Mouse (Mus musculus) limb, embryonic 12.5 days (tissue): Measurements from ENCODE around the gene Arhgap9. TPM values are rescaled to one million over a fixed set of nuclear protein-coding genes. Genes with fewer than 3 reads are reported as not detected.

ENCODE experiments used
- ATAC-seq: fragments of 200-750 bp; cut with Nextera tagmentation; 2 replicates; pipeline ENCODE4 v1.8.0; 2017; ENCODE audit warnings: low read depth, moderate TSS enrichment; ENCODE audit not compliant: insufficient number of reproducible peaks, insufficient read depth, low FRiP score, low TSS enrichment
- H3K27ac ChIP-seq: fragments of 300-500 bp; sonication (generic); 2 replicates; pipeline ENCODE4 v1.5.1; 2016; ENCODE audit warnings: mild to moderate bottlenecking, moderate library complexity
- H3K27me3 ChIP-seq: fragments of 300-500 bp; sonication (generic); 2 replicates; pipeline ENCODE4 v1.6.1; 2016; ENCODE audit warnings: mild to moderate bottlenecking, moderate library complexity
- H3K36me3 ChIP-seq: fragments of 300-500 bp; sonication (generic); 2 replicates; pipeline ENCODE4 v1.6.1; 2016; ENCODE audit warnings: mild to moderate bottlenecking, moderate library complexity
- H3K4me1 ChIP-seq: fragments of 300-500 bp; sonication (generic); replicated peaks from 2 replicates; pipeline ENCODE4 v1.6.1; 2016
- H3K4me2 ChIP-seq: fragments of 300-500 bp; sonication (generic); 2 replicates; pipeline ENCODE4 v1.6.1; 2016; ENCODE audit warnings: mild to moderate bottlenecking, moderate library complexity
- H3K4me3 ChIP-seq: fragments of 300-500 bp; sonication (generic); replicated peaks from 2 replicates; pipeline ENCODE4 v1.5.1; 2016; ENCODE audit warnings: mild to moderate bottlenecking
- H3K9ac ChIP-seq: fragments of 300-500 bp; sonication (generic); replicated peaks from 2 replicates; pipeline ENCODE4 v1.6.1; 2016; ENCODE audit warnings: mild to moderate bottlenecking, moderate library complexity
- H3K9me3 ChIP-seq: fragments of 300-500 bp; sonication (generic); 2 replicates; pipeline ENCODE4 v1.6.1; 2016; ENCODE audit warnings: mild to moderate bottlenecking, moderate library complexity
- WGBS: fragments of 180-500 bp; shearing (Covaris S2); methylation state at CpG from one replicate; pipeline ENCODE4 v1.1.7; 2016; 5-methylcytosine and 5-hydroxymethylcytosine counted together
- polyA plus RNA-seq: library from polyadenylated mRNA; unstranded; fragments of >200 nt; fragmentation: Nextera tagmentation; extraction: Ambion mirVana; gene quantifications from 2 replicates; pipeline ENCODE4 v1.2.1, GENCODE M21; 2016

The Arhgap9 gene
- polyA plus RNA-seq, 1 experiment from 2014 or later, result 5.7 TPM

DNA sequence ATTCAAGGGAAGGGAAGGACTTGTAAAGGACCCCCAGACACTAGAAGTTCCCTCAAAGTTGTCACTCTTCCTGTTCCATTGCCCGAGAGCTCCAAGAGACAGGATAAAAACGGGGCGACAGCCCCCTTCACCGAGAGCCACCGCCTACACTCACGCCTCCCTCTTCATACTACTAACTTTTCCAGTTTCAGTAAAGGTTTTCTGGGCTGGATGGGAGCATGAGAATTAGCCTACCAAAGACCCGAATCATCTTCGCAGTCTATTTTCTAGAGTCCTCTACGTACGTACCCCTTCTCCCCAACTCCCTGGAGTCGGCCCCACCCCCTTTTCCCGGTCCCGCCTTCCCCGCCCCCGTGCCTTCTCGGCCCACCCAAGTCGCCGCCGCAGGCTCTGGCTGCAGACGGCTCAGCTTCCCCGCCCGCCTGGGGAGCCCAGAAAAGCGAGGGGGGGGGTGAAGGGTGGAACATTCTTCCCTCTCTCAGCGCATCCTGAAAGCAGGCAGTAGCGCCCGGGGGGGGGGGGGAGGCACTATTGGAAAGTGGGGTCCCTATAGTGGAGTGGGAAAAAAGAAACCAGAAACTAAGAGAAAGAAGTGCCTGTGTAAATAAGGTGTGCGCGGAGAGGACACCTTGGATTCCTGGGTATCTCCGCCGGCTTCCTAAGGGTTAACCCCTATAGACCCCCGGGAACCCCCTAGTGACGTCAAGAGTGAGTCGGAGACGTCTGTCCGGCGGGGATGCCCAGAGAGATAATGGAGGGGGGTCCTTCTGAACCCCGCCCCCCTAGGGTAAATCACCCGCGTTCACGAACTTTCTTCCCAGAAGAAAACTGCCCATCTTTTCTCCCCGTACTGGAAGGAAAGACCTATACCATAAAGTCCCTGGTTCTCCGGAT lies 18.2 kb downstream of the Arhgap9 start:
- no peaks in the 10 kb centered on the region; the same call in none of the 2 replicates for H3K27me3 ChIP-seq
- peaks cover 34% of the 10 kb centered on the region for H3K4me1 ChIP-seq
- ATAC-seq, result no peak
- H3K4me2 ChIP-seq, result peak overlapping the region; percentile 92
- peak overlapping the region; percentile 60 for H3K4me3 ChIP-seq
- peak overlapping the region; percentile 95 for H3K27ac ChIP-seq
- peaks cover 31% of the 10 kb centered on the region for H3K36me3 ChIP-seq
- WGBS, result under 1% methylated on average over 42 of the region's 42 CpGs
- no peaks in the 10 kb centered on the region for H3K9me3 ChIP-seq
- peak overlapping the region; percentile 77 for H3K9ac ChIP-seq

DNA sequence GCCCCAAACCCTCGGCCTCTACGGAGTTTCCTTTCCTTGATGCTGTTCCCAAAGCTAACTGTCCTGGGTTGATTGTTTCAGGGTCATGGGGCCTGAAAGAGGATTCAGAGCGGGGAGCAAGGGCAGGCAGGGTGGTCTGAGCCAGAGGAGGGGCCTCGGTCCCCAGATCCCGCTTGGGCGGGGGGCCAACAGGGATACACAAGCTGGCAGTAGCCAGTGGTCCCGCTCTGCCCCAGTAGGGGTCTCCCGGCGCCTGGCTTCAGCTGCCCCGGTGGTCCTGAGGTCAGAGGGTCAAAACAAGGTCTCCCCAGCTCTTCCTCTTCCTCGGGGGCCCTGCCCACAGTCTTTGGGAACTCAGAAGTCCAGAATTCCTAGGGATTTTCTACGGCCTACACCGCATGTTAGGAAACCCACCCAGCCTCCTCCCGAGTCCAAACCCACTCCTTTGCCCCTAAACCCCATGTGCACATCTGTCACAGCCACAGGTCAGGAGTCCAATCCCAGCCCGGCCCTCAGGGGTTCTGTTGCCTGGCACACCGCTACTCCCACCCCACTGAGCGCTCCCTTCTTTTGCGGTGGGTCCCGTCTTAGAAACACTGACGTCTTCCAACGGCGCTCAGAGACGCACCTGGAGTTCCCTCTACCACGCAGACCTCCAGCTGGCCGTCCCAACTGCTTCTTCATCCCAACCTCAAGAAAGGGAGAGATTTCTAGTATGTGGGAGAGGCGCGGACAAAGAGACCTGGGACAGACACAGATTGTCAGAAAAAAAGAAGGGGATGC lies 19.0 kb downstream of the Arhgap9 start:
- under 1% methylated on average over 27 of the region's 27 CpGs for whole genome bisulfite sequencing
- peak overlapping the region; percentile 92 for H3K4me2 ChIP-seq
- H3K4me1 ChIP-seq, result peaks cover 34% of the 10 kb centered on the region
- H3K4me3 ChIP-seq, result peak overlapping the region; percentile 60
- no peak for ATAC-seq
- no peaks in the 10 kb centered on the region for H3K9me3 ChIP-seq
- no peaks in the 10 kb centered on the region; the same call in none of the 2 replicates for H3K27me3 ChIP-seq
- peak overlapping the region; percentile 95 for H3K27ac ChIP-seq
- peaks cover 23% of the 10 kb centered on the region for H3K36me3 ChIP-seq
- peak overlapping the region; percentile 77 for H3K9ac ChIP-seq

DNA sequence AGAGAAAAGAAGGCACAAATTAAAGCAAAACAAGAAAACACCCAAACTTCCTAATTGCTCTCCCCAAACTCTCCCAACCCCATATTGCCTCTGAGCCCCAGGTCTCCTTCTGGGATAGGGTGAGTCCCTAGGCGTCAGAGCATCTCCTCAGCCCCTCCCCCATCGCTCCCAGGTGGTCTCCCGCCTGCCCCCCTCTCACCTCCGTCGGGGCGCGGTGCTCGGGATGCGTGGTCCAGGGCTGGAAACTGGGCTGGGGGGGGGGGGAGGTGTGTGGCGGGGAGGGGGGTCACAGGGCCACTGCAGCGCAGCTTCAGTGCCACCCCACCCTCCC lies 19.6 kb downstream of the Arhgap9 start:
- Histone ChIP-seq H3K27me3 (no peaks in the 10 kb centered on the region; the same call in none of the 2 replicates), H3K27ac (peak overlapping the region; percentile 95), H3K36me3 (peaks cover 17% of the 10 kb centered on the region), H3K9me3 (no peaks in the 10 kb centered on the region), H3K4me1 (peaks cover 34% of the 10 kb centered on the region), H3K4me2 (peak overlapping the region; percentile 92), H3K9ac (peak overlapping the region; percentile 77), H3K4me3 (peak overlapping the region; percentile 60)
- ATAC-seq, result no peak
- WGBS, result 2% methylated on average over 10 of the region's 11 CpGs

DNA sequence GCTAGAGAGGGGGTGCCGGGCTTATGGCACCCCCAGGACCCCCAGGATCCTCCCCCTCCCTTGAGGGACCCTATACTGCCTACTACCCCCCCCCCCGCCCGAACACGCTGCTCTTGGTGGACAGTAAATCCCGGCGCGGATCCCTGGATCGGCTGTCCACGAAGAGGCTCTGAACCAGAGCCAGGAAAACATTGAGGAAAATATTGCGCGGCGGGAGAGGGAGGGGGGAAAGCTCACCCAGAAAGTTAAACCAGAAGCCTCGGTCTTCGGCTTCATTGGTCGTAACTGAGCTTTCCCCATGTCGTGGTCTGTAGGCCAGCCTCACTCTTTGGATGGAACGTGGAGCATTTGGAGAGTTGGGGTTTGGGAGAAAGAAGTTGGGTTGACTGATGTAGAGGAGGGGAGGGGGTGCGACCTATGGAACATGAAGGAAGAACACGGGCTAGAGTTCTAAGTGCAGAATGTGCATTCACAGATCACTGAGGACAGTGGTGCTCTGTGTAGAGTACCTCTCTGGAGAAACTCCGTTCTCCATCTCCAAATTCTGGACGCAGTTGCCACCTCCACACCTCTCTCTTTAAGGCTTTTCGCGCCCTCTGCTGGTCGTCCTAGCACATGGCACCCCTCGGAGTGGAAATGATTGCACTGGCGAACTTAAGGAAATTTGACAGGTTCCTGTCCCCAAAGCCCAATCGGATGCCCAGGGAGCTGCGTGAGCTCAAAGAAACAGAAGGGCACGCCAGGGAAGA lies 20.3 kb downstream of the Arhgap9 start, which contains the start of gene Gli1:
Gene Gli1, minus strand, starts transcription at position 84 of the 749 bp plus-strand sequence.
- Histone ChIP-seq H3K27me3 (no peaks in the 10 kb centered on the region; the same call in none of the 2 replicates), H3K4me3 (peak within 1 kb of the TSS; percentile 60), H3K27ac (peak within 1 kb of the TSS; percentile 95), H3K36me3 (peaks cover 10% of the 10 kb centered on the region; the same call in 1 of the 2 replicates), H3K4me1 (peaks cover 34% of the 10 kb centered on the region), H3K4me2 (peak within 1 kb of the TSS; percentile 92), H3K9me3 (no peaks in the 10 kb centered on the region), H3K9ac (peak within 1 kb of the TSS; percentile 77)
- WGBS, result under 1% methylated on average over 29 of the region's 29 CpGs
- ATAC-seq, result no peak

DNA sequence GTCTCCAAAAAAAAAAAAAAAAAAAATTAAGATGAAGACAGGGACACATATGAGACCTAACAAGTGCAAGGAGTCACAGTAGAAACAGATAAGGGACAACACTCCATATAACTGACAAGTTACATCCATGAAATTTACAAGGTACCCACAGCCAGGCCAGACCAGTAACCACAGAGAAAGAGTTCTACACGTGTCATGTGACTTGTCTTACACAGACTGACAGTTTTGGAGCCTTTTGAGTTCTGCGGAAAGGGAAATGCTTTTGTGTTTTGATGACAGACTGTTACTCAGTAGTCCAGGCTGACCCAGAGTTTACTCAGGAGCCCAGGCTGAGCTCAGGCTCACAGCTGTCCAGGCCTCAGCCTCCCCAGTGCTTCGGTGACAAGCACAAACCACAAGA lies 21.3 kb downstream of the Arhgap9 start:
- no peak overlapping the region for H3K4me2 ChIP-seq
- ATAC-seq, result no peak
- H3K9ac ChIP-seq, result no peak overlapping the region
- H3K36me3 ChIP-seq, result peaks cover under 1% of the 10 kb centered on the region; the same call in 1 of the 2 replicates
- H3K4me3 ChIP-seq, result no peak overlapping the region
- H3K27ac ChIP-seq, result no peak overlapping the region
- whole genome bisulfite sequencing, result 70% methylated on average over 3 of the region's 3 CpGs
- no peaks in the 10 kb centered on the region for H3K9me3 ChIP-seq
- H3K4me1 ChIP-seq, result peaks cover 34% of the 10 kb centered on the region
- no peaks in the 10 kb centered on the region; the same call in none of the 2 replicates for H3K27me3 ChIP-seq

DNA sequence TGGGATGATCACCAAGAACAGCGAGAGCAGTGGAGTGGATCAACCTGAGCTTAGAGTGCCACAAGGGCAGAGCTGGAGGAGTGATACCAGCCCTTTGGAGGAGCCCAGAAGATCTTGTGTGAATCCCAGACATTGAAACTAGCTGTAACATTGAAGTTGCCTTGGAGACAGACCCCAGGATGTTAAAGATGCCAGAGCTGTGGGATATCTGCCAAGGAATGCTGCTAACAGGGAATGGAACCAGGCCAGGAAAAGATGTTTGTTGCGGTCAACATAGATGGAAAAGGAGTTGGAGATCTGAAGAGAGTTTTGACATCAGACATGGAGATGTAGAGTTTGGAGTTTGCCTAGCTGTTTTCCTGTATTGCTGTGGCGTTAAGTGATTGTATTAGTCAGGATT lies 24.4 kb downstream of the Arhgap9 start:
- 85% methylated on average over 3 of the region's 3 CpGs for WGBS
- no peaks in the 10 kb centered on the region for H3K36me3 ChIP-seq
- ATAC-seq, result no peak
- no peak overlapping the region for H3K4me2 ChIP-seq
- no peak overlapping the region for H3K4me3 ChIP-seq
- no peaks in the 10 kb centered on the region for H3K27me3 ChIP-seq
- H3K4me1 ChIP-seq, result peaks cover 15% of the 10 kb centered on the region
- H3K27ac ChIP-seq, result no peak overlapping the region
- no peaks in the 10 kb centered on the region for H3K9me3 ChIP-seq
- no peak overlapping the region for H3K9ac ChIP-seq

DNA sequence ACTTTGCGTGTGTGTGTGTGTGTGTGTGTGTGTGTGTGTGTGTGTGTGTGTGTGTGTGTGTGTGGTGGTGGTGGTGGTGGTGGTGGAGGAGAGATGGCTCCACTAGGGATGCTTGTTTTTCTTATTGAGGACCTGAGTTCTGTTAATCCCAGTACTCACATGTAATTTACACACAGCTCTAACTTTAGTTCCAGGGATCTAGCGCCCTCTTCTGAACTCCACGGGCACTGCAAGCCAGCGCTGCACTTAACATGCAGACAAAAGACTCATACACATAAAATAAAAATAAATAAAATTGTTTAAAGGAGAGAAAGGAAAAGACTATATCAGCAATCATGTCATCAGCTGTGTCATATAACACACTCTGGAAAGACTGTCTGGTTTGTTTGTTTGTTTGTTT lies 27.2 kb downstream of the Arhgap9 start:
- H3K27ac ChIP-seq, result no peak overlapping the region
- no peaks in the 10 kb centered on the region for H3K9me3 ChIP-seq
- no peak overlapping the region for H3K9ac ChIP-seq
- H3K27me3 ChIP-seq, result no peaks in the 10 kb centered on the region
- H3K4me2 ChIP-seq, result no peak overlapping the region
- WGBS, result 74% methylated on average over 4 of the region's 4 CpGs
- H3K36me3 ChIP-seq, result no peaks in the 10 kb centered on the region
- no peak overlapping the region for H3K4me3 ChIP-seq
- peaks cover 8% of the 10 kb centered on the region for H3K4me1 ChIP-seq
- ATAC-seq, result no peak

DNA sequence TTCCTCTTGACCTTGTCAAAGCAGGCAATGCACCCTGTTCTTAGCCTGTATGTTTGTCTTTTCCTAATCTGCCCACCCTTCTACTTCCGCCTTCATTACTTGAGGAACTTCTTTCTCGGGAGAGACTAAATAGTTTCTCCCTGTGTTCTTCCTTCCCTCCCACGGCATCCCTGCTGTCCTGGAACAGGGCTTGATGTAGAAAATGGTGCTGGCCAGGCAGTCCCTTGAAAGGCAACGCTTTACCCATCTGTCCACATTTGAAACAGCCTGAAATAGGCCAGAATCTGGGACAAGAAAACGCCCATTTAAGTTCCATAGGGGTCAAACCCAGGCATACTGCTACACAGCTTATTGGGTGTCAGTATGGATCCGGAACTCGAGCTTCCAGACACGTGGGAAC lies 28.0 kb downstream of the Arhgap9 start:
- Histone ChIP-seq H3K36me3 (no peaks in the 10 kb centered on the region), H3K27me3 (no peaks in the 10 kb centered on the region), H3K27ac (no peak overlapping the region), H3K4me2 (no peak overlapping the region), H3K4me3 (no peak overlapping the region), H3K9me3 (no peaks in the 10 kb centered on the region), H3K4me1 (peaks cover 8% of the 10 kb centered on the region), H3K9ac (no peak overlapping the region)
- WGBS, result 77% methylated on average over 8 of the region's 8 CpGs
- no peak for ATAC-seq

DNA sequence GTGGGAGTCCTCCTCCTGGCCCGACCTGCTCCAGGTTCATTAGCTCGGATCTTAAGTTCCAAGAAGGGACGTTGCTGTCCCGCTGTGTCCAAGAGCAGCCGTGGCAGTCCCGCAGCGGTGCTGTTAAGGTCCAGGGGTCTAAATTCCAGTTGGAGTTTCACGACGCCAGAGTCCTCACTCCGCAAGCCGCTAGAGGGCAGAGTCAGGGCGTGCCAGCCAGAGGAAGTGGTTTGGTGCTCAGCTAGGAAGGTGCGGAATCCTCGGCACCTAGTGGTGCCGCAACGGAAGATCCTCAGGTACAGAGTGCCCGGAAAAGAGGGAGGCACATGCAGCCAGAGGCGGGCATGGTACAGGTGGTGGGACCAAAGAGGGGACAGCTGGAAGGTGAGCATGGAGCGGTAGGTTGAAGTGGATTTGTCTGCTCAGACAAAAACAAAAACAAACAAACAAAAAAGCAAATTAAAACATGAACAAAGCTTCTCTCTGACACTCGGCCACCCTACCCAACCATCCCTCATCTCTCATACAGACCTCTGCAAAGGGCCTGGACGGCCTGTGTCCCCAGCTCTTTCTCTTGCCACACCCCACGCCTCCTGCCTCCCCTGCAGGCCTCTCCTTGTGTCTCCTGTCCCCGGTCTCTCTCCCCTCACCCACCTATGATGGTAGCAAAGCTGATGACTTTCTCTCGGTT lies 29.0 kb downstream of the Arhgap9 start:
- WGBS, result 13% methylated on average over 24 of the region's 24 CpGs

DNA sequence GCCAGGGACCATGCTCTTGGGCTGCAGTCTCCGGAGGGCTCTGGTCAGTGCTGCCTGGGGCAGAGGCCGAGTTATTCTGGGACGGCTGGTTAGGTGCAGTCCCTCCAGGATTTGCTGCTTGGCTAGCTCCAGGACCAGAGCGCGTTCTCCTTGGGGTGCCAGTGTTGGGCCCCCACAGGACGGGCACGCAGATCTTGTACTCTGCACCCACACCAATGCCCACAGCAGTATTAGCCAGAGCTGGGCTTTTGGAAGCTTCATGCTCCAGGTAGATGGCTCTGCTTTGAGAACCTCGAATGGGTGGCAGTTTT lies 29.5 kb downstream of the Arhgap9 start:
- no peak overlapping the region for H3K27ac ChIP-seq
- no peak for ATAC-seq
- peak overlapping the region; percentile 60 for H3K4me2 ChIP-seq
- no peaks in the 10 kb centered on the region for H3K27me3 ChIP-seq
- H3K9me3 ChIP-seq, result no peaks in the 10 kb centered on the region
- peak overlapping the region; percentile 47 for H3K9ac ChIP-seq
- H3K36me3 ChIP-seq, result no peaks in the 10 kb centered on the region
- H3K4me1 ChIP-seq, result peaks cover 8% of the 10 kb centered on the region
- WGBS, result 79% methylated on average over 8 of the region's 8 CpGs
- peak overlapping the region; percentile 35 for H3K4me3 ChIP-seq

More for the DNA sequence above, 29.0 kb downstream of the Arhgap9 start:
- H3K9me3 ChIP-seq, result no peaks in the 10 kb centered on the region
- peak overlapping the region; percentile 47 for H3K9ac ChIP-seq
- peak overlapping the region; percentile 60 for H3K4me2 ChIP-seq
- ATAC-seq, result peak; percentile 40; the same call in 1 of the 2 replicates
- no peaks in the 10 kb centered on the region for H3K36me3 ChIP-seq
- H3K4me3 ChIP-seq, result peak overlapping the region; percentile 35
- no peaks in the 10 kb centered on the region for H3K27me3 ChIP-seq
- H3K27ac ChIP-seq, result no peak overlapping the region
- peaks cover 8% of the 10 kb centered on the region for H3K4me1 ChIP-seq
